Mouse (Mus musculus) thymus, adult 2 months (tissue): ENCODE measurements at regions not wholly inside any gene's neighbourhood (a gene's known extent, or its start where the extent isn't known, plus 50 kb on each side); places are given as distances from the start of the nearest gene placed in this dataset.

Experiments
- CTCF ChIP-seq: fragments of 200-500 bp; IDR thresholded peaks from 2 replicates; pipeline ENCODE4 v1.5.1; 2012; ENCODE audit warnings: mild to moderate bottlenecking, control low read depth, low read length, moderate library complexity, borderline replicate concordance; ENCODE audit not compliant: control insufficient read depth, poor library complexity, insufficient read depth; ENCODE audit errors: extremely low read depth
- POLR2A ChIP-seq: fragments of 200-500 bp; IDR thresholded peaks from 2 replicates; pipeline ENCODE4 v1.6.1; 2012; ENCODE audit warnings: mild to moderate bottlenecking, low read length, control low read depth, moderate library complexity; ENCODE audit not compliant: control insufficient read depth, poor library complexity, insufficient read depth; ENCODE audit errors: extremely low read depth

DNA sequence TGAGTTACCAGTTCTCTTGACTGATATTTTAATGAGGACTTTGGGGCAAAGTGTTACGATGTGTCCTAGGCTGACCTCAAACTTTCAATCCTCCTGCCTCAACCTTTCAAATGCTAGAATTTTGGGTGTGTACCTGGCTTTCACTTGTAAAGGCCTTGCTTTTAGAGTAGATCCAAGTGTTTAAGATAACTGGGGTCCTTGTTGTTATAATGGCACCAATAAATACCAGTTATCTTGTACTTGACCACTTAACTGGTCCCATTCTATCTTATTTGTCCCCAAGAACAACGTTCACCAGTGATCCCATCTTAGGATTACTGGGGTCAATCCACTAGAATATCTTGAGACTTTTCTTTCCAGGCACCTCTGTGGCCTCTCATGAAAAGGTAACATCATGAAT lies 77.6 kb upstream of the Foxc1 start:
- no peak for TF ChIP-seq CTCF
- TF ChIP-seq POLR2A, result no peak
